Mouse (Mus musculus): Measurements from ENCODE around the gene Sirt7.
A peak's percentile ranks its signal among the peaks of the same experiment; 100 is the strongest.

Gene Sirt7

DNA sequence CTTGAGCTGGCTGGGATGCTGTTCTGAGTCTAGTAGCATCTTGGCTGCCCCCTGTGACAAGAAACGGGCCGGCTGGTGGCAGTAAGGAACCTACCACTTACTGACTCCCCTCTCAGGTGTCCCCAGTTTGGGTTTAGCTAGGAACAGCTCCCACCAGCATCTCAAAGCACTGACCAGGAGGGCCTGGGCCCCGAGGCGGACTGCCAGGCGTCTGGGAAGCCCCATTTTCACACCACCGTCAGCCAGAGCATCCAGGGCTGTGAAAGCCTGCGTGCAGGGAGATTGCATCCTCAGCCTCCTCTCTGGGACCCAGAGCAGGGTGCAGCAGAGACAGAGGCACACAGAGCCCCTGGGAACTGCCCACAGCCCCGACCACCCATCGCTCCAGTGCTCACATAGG is 16.2 kb upstream of the Sirt7 start:
- no peak for DNase-seq (ENCODE audit: low read depth, low spot score)

DNA sequence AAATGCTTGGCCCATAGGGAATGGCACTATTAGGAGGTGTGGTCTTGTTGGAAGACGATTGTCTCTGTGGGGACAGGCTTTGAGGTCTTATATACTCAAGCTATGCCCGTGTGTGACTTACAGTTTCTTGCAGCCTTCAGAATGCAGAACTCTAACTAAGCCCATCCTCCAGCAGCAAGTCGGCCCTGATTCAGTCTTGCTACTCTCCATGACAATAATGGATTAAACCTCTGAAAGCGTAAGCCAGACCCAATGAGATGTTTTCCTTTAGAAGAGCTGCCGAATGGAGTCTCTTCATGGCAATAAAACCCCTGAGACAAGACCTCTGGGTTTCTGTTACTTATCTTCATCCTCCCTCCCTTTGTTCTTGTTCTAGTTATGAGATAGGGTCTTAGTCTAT is 9.8 kb upstream of the Sirt7 start:
- no peak for DNase-seq (ENCODE audit: low read depth, low spot score)

DNA sequence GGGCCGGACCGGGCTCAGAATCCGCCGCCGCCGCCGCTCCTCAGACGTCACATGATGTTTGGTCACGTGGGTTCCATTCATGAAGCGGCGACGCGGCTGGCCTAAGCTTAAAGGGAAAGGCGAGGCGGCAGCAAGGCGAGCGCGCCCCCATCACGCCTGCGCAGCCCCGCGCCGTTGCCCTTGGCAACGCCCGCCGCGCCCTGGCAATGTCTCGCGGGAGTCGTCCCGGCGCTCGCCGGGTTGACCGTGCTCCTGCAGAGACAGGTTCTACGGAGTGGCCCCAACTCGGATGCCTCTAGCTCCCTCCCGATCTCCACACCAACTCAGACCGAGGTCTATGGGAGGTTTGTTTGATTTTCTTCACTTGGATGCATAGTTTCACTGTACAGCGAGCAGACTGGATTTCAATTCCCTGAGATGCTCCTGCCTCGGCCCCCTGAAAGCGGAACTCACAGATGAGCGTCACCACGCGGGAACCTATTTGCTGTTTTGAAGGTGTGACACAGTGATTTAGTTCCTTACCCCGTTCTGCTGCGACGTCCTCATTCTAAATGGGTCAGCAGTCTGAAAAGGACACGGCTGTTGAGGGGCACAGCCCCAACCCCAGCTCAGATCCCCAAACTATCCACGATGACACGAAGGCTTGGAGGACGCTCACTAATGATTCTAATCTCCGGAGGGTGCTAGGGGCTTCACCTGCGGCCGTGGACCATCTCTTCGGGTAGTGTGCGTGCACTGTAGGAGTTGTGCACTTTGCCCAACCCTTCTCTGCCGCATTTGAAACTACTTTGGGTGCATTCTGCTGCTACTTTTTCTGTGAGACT is 8.7 kb upstream of the Sirt7 start, which contains the start of gene Mafg:
Mafg (minus strand) TSS at position 81 of the 824 bp plus-strand sequence.
- peak; percentile 87 for DNase-seq (ENCODE audit: low read depth, low spot score)

DNA sequence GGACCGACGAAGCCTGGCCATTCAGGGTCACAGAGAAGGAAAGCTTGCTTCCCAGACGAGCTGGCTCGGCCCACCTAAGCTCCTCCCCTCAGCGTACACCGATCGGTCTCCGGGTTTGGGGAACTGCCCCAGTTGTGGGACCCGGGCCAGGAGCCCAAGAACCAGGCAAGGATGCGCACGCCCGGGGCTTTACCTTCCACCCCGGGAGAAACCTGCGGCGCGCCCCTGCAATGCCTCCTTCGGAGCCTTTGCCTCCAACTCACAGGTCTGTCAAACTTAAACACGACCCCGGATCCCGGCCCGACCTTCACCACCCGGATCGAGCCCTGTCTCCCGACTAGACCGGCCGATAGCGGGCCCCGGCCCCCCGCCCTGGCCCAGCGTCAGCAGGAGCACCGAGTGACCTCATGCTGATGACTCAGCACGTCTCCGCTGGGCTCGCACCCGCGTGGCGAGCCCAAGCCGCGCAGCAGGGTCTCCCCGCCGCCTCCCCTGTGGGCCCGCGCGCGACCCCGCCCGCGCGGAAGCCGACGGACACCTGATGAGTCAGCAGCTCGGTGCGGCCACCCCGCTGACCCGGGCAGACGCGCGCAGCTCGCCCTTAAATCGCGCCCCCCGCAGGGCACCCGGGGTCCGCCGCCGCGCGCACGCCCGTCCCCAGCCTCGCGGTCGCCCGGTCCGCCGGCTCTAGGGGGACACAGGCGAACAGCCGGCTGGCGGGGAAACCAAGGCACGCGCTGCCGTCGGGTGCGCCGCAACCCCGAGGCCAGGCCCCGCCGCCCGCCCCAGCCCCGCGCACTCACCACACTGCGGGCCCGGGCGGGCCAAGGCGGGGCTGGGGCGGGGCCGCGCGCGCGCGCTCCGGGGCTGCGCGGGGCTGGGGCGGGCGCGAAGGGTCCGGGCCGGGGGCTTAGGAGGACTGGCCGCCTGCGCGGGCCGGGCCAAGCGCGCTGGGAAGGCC is 7.8 kb upstream of the Sirt7 start:
- DNase-seq (ENCODE audit: low read depth, low spot score): no peak

DNA sequence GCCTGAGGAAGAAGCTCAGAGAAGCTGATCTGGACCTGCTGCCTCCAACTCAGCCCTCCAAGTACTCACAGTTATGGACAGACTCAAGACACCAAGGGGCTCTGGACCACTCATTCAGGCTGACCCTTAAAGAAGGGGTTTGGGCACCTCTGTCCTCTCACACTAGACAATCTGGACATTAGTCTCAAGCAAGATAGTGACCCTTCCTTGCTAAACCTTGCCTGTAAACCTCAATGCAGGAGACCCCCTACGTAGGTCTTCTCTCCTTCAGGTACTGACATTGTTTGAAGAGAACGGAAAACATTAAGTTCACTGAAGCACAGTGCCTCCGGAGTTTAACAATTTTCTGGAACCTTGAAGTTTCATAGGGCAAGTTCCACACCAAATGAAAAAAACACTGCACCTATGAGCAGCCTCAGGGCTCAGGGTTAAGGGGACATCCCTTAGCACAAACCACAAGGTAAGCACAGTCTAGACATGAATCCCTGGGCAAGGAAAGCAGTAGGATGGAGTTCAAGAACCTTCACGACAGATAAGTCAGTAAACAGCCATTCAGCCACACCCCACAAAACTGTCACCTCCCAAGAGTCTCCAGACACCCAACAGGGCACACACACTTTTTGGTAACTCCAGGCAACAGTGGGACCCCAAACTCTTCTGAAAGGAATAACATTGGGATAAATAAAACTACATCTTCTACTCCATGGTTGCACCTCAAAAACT is 6.8 kb upstream of the Sirt7 start:
- DNase-seq (ENCODE audit: low read depth, low spot score): no peak

DNA sequence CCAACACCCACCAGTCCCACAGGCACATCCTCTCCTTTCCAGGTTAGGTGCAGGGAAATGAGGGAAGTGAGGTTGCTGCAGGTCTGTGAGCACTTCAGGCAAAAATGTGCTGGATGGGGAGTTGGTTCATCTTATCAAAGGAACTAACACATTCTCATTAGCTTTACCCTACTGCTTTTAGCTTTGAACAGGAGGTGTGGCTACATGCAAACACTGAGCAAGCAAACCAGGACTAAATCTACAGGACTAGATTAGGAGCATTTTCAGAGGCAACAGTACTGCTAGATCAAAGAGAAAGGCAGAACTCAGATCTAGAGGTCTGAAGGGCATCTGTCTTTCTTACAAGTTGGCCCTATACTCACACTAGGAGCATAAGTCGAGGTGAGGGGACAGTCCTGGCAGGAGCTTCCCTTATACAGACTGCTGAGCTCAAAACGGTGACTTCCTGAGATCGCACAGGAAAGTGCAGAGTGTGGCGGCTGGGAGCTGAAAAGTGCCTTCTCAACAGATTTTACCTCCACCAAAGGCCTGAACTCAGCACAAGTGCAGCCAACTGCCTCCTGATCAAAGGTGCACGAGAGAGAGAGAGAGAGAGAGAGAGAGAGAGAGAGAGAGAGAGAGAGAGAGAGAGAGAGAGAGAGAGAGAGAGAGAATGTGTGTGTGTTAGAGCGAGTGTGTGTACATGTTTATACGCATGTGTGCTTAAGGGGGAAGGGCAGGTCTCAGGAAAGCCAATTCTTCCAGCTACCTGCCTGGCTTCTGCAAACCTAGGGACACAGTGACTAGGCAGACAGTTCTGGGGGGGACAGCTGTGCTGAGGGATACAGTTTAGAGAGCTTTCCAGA is 6.1 kb upstream of the Sirt7 start:
- no peak for DNase-seq (ENCODE audit: low read depth, low spot score)

DNA sequence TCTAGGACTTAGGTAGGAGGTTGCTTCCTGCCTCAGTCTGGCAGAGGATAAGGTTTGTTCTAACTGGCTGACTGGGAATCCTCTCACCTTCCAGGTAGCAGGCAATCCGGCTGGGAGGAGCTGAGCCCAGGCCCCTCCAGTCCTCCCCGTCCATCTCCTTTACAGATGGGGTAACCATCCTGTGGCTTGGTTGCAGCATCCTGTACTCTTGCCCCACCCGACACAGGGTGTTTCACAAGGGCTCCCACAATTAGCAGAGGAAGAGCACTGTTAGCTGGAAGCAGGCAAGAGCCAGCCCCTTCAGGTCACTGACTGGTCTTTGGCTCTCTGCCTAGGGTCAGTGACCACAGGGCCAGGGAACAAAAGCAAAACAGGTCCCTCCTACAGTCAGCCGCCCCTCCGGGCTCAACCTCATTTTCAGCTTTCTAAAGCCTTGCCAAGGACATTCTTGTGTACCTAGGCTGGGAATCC is 5.4 kb upstream of the Sirt7 start:
- no peak for DNase-seq (ENCODE audit: low read depth, low spot score)

DNA sequence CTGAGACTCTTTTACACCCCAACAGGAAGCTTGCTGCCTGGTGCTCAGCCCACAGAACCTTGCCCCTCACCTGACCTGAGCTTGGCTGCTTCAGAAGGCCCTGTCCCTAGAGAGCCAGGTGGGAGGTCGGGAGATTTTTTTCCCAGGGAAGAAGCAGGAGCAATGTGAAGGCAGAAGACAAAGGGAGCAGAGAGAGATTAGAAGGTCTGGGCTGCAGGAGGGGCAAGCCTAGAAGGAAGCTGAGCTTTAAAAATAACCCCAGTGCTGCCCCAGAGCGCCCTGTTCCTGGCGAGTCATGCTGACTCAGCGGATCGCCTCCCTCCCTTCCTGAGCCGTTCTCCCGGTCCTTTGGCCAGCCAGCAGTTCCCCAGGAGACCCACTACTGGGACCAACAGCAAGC is 4.9 kb upstream of the Sirt7 start:
- DNase-seq (ENCODE audit: low read depth, low spot score): no peak

DNA sequence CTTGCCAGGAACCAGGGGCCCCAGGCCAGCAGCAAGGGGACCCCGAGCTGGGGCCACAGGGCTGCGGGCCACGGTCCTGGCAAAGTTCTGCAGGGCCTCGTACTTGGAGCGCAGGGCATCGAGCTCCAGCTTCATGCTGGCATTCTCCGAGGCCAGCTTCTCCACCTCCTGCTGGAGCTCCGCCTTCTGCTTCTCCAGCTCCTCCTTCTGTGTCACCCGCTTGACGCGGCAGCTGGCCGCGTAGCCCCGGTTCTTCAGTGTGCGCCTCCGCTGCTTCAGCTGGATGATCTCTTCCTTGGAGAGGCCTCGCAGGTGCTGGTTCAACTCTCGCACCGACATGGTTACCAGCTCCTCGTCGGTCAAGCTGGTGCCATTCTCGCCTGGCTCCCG is 4.3 kb upstream of the Sirt7 start:
- no peak for DNase-seq (ENCODE audit: low read depth, low spot score)

DNA sequence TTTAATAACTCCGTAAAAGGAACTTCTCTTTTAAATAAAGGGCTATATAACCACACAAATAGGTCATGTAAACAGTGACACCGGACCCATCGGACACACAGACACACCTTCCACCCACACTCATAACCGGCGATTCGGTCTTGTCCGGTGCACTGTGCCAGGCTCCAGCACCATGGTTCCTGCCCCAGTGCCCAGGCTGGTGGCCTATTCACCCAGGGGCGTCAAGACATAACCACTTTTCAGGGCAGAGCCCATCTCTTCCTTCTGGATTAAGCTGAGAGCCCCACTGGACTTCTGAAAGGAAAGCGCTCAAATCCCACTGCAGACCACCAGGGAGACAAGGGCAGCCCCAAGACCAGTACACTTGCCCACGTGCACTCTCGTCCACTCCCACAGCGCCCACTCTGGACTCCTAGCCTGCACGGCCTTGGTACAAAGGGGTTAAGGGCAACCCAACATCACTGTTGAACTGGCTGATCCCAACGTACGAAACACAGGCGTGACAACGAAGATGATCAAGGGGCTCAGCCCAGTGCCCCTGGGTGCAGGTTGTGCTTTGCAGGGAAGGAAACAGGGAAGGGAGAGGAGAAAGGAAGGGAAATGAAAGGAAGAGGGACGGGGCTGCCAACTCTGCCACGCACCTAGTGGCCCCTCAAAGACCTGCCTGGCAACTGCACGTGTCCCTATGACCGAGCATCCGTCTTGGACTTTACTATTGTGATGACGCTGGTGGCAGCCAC is 3.7 kb upstream of the Sirt7 start:
- DNase-seq (ENCODE audit: low read depth, low spot score): no peak

DNA sequence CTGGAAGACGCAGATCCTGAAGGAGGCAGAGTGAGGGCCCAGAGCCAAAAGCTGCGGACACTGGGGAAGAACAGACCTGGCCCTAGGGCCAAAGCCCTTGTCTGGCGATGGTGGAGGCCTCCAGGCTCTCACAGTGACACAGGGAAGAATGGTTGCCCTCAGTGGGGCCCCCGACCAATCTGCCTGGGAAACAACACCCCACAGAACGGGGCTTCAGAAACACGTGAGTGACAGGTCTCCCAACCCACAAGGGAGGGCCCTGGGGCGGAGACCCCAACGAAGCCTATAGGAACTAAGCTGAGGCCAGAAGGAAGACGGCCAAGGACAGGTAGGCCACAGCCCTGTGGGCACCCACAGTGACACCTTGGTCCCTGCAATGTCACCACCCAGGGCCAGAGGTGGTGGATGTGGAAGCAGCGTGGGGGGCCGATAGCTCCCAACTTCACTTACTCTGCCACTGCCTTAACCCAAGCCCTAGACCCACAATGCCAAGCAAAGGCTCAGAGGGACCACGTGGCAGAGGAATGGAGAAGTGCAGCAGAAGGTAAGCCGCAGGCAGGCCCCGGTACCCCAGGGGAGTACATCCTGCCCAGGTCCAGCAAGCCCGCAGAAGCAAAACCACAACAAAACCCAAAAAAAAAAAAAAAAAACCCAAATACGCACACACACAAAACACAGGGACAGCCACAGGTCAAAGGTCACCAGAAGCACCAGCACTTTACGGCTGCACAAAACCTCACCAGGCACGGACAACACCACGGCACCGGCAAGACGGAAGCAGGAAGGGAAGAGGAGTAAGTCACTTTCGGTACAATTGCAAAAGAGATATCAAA is 2.6 kb upstream of the Sirt7 start:
- no peak for DNase-seq (ENCODE audit: low read depth, low spot score)

DNA sequence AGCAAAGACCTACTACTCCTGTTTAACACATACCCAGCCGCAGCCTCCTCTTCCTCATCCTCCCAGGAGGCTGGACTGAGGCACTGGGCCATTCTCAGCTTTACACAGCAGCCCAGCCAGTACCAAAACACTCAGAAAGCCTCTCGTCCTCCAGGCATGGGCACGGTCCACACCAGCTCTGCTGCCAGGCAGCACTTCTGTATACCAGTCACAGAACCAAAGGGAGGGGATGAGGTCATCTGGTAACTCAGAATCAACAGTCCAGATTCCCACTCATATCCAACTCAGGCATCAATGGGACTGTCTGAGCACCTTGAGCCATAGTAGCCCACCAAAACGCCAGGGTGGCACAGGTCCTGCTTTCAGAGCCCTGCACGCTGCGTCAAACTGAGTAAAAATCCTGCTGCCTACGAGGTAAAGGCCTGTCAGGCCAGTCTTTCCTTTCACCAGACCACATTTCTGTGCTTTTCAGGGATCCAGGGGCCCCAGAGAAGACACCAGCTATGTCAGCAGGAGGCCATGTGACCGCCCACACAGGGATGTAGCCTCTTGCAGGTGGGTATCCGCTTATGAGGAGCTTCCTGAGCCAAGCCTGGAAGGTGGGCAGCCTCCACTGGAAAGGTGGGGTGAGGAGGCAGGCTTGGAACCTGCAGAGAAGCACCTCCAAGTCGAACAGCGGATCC is 1.9 kb upstream of the Sirt7 start:
- DNase-seq (ENCODE audit: low read depth, low spot score): no peak

DNA sequence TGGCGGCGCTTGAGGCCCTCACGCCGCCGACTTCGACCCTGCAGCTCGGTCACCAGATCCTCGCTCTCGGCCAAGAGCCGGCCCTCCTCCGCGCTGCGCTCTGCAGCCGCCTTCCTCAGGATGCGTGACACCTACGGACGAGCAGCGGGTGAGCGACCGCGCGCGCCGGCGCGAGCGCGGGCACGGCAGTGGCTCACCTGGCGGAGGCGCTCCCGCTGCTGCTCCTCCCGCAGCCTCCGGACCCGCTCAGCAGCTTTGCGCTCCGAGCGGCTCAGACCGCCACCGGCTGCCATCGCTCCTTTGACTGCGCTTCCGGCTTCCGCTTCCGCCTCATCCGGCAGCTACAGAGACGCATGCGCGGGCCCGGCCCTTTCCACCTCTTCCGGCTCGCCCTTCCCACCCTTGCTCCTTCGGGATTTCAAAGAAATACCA is 344 bp downstream of the Sirt7 start:
- DNase-seq (ENCODE audit: low read depth, low spot score): peak; percentile 67

DNA sequence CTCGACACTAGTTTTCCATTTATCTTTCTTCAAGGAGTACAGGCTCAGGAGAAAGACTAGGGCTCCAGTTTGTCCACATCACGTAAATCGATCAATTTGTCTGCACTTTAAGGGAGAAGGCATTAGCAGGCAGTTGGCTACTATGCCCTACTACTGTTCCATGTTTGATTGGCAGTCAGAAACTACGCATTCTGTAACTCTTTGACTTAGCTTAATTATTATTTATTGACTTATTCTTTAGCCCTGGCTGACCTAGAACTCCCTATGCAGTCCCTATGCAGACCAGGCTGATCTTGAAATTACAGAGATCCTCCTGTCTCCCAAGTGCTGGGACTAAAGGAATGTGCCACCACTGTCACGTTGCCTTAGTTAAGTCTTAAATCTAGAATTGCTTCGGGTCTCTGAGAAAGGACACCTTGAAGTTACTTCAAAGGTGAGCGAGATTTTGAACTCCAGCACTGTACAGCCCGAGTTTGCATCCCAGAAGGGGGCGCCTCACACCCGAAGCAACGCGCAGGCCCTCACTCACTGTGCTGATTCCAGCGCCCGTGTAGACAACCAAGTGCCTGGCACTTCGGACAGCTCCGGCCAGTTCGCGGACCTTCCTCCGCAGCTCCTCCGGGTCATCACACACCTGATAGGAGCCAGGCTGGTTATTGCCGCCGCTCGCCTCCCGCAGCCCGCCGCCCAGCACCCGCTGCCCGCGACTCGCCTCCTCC is 920 bp downstream of the Sirt7 start:
- DNase-seq (ENCODE audit: low read depth, low spot score): no peak

DNA sequence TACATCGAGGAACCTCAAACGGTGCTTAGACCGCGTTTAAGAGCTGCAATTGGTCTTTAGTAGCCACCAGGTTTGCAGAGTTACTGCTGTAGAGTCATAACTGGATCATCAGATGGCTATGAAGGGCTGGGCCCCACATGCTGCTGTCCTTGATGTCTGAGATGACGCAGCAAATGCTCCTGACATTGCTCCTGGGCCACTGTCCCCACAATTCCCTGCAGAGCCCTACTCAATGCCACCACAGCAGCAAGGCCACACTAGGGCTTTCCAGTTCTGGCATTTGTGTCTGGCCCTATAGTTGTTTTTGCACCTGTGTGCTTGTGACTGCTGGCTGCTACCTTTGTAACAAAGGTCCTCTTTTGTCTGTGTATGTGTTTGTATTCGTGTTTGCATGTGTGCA is 2.2 kb downstream of the Sirt7 start:
- DNase-seq (ENCODE audit: low read depth, low spot score): no peak

DNA sequence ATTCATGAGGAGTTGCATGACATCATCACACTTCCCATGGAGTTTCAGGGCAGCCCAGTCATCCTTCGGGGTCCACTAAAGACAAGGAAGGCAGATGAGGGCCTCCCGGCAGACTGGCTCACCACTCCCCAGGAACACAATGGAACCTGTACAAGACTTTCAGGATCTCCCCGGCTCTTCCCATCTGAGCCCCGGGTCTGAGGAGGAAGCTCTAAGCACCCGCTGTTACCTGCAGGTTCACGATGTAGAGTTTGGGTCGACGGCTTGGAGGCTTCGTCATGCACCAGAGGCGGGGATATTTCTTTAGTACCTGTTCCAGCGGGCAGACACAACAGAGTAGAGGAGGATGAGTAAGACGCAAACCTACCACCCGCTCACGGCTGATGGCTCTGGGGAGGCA is 4.8 kb downstream of the Sirt7 start:
- DNase-seq (ENCODE audit: low read depth, low spot score): no peak

DNA sequence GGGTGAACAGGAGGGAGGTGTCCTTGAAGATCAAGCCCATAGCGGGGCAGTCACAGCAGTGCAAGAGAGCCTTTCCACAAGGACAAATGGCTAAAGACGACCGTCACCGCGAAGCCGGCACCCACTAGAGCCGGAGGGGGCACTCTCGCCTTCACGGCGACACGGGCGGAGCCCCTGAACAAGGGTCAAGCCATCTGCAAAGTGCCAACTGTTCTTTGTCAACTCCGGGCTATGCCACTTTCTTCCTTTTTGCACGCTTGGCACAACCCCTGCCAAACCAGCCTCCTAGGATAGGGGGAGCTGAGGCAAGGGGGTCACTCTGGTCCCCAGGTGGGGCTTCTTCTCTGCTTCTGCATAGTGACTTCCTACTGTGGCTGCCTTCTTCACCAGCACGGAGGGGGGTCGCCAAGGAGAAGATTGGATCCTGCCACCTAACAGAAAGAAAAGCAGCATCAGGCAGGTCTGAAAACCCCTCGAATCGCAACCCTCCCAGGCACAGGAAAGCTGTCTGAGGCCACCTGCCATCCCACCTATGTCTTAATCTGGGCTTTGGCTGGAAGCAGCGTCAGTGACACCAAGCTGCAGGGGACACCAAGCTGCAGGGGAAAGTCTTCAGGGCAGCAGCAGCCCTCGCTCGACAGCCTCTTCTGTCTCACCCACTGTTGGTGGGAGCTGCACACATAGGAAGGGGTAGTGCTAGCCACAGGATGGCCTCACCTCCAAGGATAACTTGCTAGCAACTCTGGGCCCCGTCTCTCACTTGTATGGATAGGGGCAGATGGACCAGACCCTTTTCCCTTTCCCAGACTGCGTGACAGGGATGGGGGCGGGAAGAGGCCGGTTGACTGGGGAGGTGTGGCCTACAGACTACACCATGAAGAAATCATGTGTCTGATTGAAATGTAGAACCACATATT is 6.2 kb downstream of the Sirt7 start:
- DNase-seq (ENCODE audit: low read depth, low spot score): no peak

Data from brain, embryonic 18.5 days (tissue).